9 mouse cellular contexts compared by ENCODE assay signal in the genomic region with DNA sequence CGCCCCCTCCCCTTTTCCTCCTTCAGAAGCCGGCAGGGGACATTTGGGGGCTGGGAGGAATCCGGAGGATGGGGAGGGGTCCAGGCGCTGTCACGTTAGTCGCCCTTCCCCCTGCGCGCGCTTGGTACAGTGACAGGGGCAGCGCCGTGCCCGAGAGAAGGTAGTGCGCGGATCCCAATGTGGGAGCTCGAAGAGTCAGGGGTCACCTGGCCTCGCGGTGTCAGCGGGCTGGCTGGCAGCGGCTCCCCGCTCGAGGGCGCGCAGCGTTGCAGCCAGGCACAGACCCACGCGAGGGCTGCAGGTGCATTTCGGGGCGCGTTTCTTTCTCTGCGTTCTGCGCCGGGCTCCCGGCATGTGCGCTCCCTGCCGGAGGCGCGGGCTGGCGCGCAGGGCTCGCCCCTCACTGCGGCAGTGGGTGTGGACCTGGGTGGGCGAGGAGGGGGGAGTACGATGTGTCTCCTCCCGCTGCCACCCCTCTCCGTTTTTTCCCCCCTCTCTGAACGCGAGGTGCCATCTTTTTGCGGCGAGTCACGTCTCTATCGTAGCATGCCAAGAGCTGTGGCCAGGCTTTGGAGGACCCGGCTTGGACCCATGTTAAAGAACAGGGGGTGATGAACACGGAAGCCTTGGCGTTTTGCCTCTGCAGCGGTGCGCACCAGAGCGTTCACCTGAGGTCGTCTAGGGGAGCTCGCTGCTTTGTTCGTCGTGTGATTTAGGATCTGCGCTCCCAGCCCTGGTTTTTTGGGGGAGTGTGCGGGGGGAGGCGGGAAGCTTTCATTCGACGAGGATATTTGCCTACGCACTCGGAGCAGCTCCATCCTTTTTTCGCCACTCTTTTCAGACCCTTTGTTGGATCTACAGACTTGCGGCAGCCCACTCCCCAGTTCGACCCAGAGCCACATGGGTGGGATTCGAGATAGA. TPM values are rescaled to one million over a fixed set of nuclear protein-coding genes. Genes with fewer than 3 reads are reported as not detected.
DNase-seq lines count a peak whose midpoint lies in the region; ATAC-seq and TF ChIP-seq lines count a peak whose summit lies in the region.
"Had no signal": no experiment of that assay in that cellular context is flagged by ENCODE, and none has a peak within 500 bp of the region (broad histone marks: within the 10 kb centered on the region; RNA-seq: fewer than 3 reads in every experiment).

No protein-coding gene starts in this region.

- H3K4me2 ChIP-seq in intestine, embryonic 15.5 days (replicated peaks): peak overlapping the region; percentile 99
- H3K4me2 ChIP-seq in midbrain, embryonic 15.5 days: peak overlapping the region; percentile 66

- no peaks in the 10 kb centered on the region for H3K9me3 ChIP-seq in intestine, embryonic 15.5 days
- H3K9me3 ChIP-seq in midbrain, embryonic 15.5 days: no peaks in the 10 kb centered on the region

- DNase-seq in heart, adult 11 months: peak; percentile 96
- no peak for DNase-seq in heart, adult 8-10 months (ENCODE audit: low spot score)
- DNase-seq in cerebellum, adult 9-10 months: peak; percentile 80
- peak; percentile 70 to 74 for DNase-seq in frontal cortex, postnatal 14 days (ENCODE audit: low spot score in 2 of 2)
- peak; percentile 81 to 83 for DNase-seq in left cerebral cortex, postnatal 36 days (ENCODE audit: low spot score in 2 of 2)
- DNase-seq in thymus, adult 2 months: peak; percentile 9

- under 1% methylated on average over 70 of the region's 72 CpGs for WGBS in intestine, embryonic 15.5 days
- WGBS in midbrain, embryonic 15.5 days: under 1% methylated on average over 65 of the region's 72 CpGs
- 3% methylated on average over 72 of the region's 72 CpGs for WGBS in thymus, adult 2 months

- H3K27me3 ChIP-seq in intestine, embryonic 15.5 days (replicated peaks): peaks cover 52% of the 10 kb centered on the region
- no peaks in the 10 kb centered on the region for H3K27me3 ChIP-seq in midbrain, embryonic 15.5 days (replicated peaks)
- peaks cover 19% of the 10 kb centered on the region for H3K27me3 ChIP-seq in thymus, adult 2 months (ENCODE audit: control insufficient read depth, insufficient read depth, low read length)

- H3K4me3 ChIP-seq in intestine, embryonic 15.5 days (replicated peaks): peak overlapping the region; percentile 63
- H3K4me3 ChIP-seq in midbrain, embryonic 15.5 days: peak overlapping the region; percentile 70
- no peak overlapping the region; the same call in 1 of the 2 replicates for H3K4me3 ChIP-seq in thymus, adult 2 months (ENCODE audit: control insufficient read depth, insufficient read depth, low read length)

- H3K4me1 ChIP-seq in intestine, embryonic 15.5 days (replicated peaks): peaks cover 21% of the 10 kb centered on the region
- peaks cover 46% of the 10 kb centered on the region for H3K4me1 ChIP-seq in midbrain, embryonic 15.5 days
- peaks cover 14% of the 10 kb centered on the region for H3K4me1 ChIP-seq in thymus, adult 2 months (replicated peaks; ENCODE audit: control insufficient read depth, insufficient read depth, low read length)

- intact Hi-C loops in left cerebral cortex, postnatal 36 days (cut with DNase I): loop anchor here (2.0 to 10.0 kb wide), 3 partner anchors 16 to 212 kb away; no protein-coding TSS in a partner anchor

- peak overlapping the region; percentile 54 for H3K9ac ChIP-seq in intestine, embryonic 15.5 days
- peak overlapping the region; percentile 98 for H3K9ac ChIP-seq in midbrain, embryonic 15.5 days

- no peak for TF ChIP-seq CTCF in thymus, adult 2 months (IDR thresholded peaks at IDR 0.05; ENCODE audit: borderline replicate concordance, control insufficient read depth, extremely low read depth, insufficient read depth, low read length, poor library complexity)

- H3K27ac ChIP-seq in intestine, embryonic 15.5 days: no peak overlapping the region
- H3K27ac ChIP-seq in midbrain, embryonic 15.5 days: peak overlapping the region; percentile 98
- H3K27ac ChIP-seq in thymus, adult 2 months (ENCODE audit: control insufficient read depth, insufficient read depth, low read length): no peak overlapping the region

- TF ChIP-seq POLR2A in thymus, adult 2 months (IDR thresholded peaks at IDR 0.05; ENCODE audit: control insufficient read depth, extremely low read depth, insufficient read depth, low read length, poor library complexity): no peak

- no peaks in the 10 kb centered on the region for H3K36me3 ChIP-seq in intestine, embryonic 15.5 days
- no peaks in the 10 kb centered on the region for H3K36me3 ChIP-seq in midbrain, embryonic 15.5 days (replicated peaks)
- no peaks in the 10 kb centered on the region for H3K36me3 ChIP-seq in thymus, adult 2 months (ENCODE audit: control insufficient read depth, insufficient read depth, low read length)

- ATAC-seq in intestine, embryonic 15.5 days: 0 out of 2 replicates have a peak, but pooled peaks have one; percentile 3
- peak; percentile 70 for ATAC-seq in midbrain, embryonic 15.5 days (replicated peaks)

RNA-seq across cellular contexts. Expression of gene Mapt, which starts 1.2 kb away (rescaled TPM):
- total RNA-seq in heart, adult 8-10 months (2022): 100 to 1,000 TPM in 1 of 4 experiments, 10 to 100 TPM in 3; 85.8 to 115 (median 96.0) TPM
- 14.4 and 17.0 TPM in 2 replicates for polyA plus RNA-seq in intestine, embryonic 15.5 days (2015; fragmentation: Nextera tagmentation; extraction: Ambion mirVana)
- total RNA-seq in left cerebral cortex, postnatal 36 days (2021): 100 to 1,000 TPM; 349 to 367 TPM
- polyA plus RNA-seq in midbrain, embryonic 15.5 days (2015; fragmentation: Nextera tagmentation; extraction: Ambion mirVana): 1,028 and 1,112 TPM in 2 replicates
- polyA plus RNA-seq in thymus, adult 2 months (2012; rRNA removed): 0.62 and 1.4 TPM in 2 replicates

RNA-seq across cellular contexts. Expression of gene Sppl2c, which starts 46.3 kb away (rescaled TPM):
- total RNA-seq in heart, adult 8-10 months (2022): not detected
- not detected in 2 replicates for polyA plus RNA-seq in intestine, embryonic 15.5 days (2015; fragmentation: Nextera tagmentation; extraction: Ambion mirVana)
- total RNA-seq in left cerebral cortex, postnatal 36 days (2021): not detected
- not detected in 2 replicates for polyA plus RNA-seq in midbrain, embryonic 15.5 days (2015; fragmentation: Nextera tagmentation; extraction: Ambion mirVana)
- polyA plus RNA-seq in thymus, adult 2 months (2012; rRNA removed): 0.22 TPM in 1 of 2 replicates, not detected in the other
- total RNA-seq: gastrocnemius, postnatal 4 days had no signal

Comparison
In these comparisons a context has a peak if more than half of its experiments do, and no peak if none do; other contexts are left out.
1. RNA of gene Mapt, which starts 1.2 kb away (polyA plus RNA-seq): 1,028 to 1,112 TPM in midbrain, embryonic 15.5 days; 14.4 to 17.0 TPM in intestine, embryonic 15.5 days and 0.62 to 1.4 TPM in thymus, adult 2 months; every median in the first group is over 10 times any median in the second.